Mouse (Mus musculus): ENCODE results near the gene Rassf1. TPM values are rescaled to one million over a fixed set of nuclear protein-coding genes. Genes with fewer than 3 reads are reported as not detected.
"Not testable (repeated sequence)": the region's sequence is repeated elsewhere in the genome, so short reads cannot be mapped to it uniquely, and the experiment has no call there.

Gene Rassf1
- polyA plus RNA-seq, 1 experiment from 2014 or later, result 54.1 TPM

DNA sequence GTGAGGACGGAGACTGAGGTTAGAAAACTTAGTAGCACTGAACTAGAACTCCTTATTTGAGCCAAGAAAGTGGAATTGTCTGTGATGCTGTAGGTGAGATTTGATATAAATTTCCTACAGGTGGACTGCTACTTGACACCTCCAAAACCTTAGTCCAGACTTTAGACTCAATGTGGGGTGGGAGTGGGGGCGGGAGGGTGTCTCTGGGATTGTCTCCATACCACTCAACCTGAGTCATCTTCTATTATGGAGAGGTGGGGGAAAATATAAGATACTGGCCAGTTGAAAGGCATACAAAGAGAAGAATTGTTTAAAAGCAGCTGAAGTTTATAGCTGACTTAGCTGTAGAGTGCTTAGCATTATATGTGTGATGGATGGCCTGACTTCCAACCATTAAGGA lies 4.3 kb downstream of the Rassf1 start:
- peaks cover 43% of the 10 kb centered on the region for H3K4me1 ChIP-seq (ENCODE audit: control insufficient read depth, insufficient read depth, low read length)
- H3K4me3 ChIP-seq (ENCODE audit: low read depth, low read length), result peak overlapping the region; percentile 74
- peak overlapping the region; percentile 97 for H3K27ac ChIP-seq (ENCODE audit: low read length)
- peaks cover 38% of the 10 kb centered on the region for H3K36me3 ChIP-seq (ENCODE audit: control insufficient read depth, insufficient read depth, low read length)
- WGBS, result 25% methylated on average over 2 of the region's 2 CpGs
- H3K9me3 ChIP-seq (ENCODE audit: control insufficient read depth, low read depth, low read length), result no peaks in the 10 kb centered on the region
- no peaks in the 10 kb centered on the region for H3K27me3 ChIP-seq (ENCODE audit: control insufficient read depth, insufficient read depth, low read length)
- peak overlapping the region; percentile 85 for H3K9ac ChIP-seq (replicated peaks; ENCODE audit: low read depth, low read length)
- peak overlapping the region; percentile 95 for H3K4me2 ChIP-seq (replicated peaks; ENCODE audit: low read depth, low read length)
- no peak for ATAC-seq (ENCODE audit: insufficient number of reproducible peaks, insufficient read depth, low FRiP score, low read depth)

DNA sequence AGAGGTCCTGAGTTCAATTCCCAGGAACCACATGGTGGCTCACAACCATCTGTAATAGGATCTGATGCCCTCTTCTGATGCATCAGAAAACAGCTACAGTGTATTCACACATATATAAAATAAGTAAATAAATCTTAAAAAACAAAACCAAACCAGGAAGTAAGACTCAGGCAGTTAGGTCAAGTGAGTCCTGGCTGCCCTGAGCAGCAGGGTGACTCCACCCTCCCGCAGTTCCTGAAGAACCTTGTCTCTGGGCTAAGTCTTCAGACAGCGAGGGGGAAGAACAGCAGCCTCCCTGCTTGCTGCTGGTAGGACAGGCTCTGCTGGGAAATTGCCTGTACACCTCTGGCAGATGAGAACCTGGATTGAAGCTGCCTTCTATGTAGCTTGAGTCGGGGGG lies 5.0 kb downstream of the Rassf1 start:
- peaks cover 44% of the 10 kb centered on the region for H3K36me3 ChIP-seq (ENCODE audit: control insufficient read depth, insufficient read depth, low read length)
- ATAC-seq (ENCODE audit: insufficient number of reproducible peaks, insufficient read depth, low FRiP score, low read depth), result no peak

DNA sequence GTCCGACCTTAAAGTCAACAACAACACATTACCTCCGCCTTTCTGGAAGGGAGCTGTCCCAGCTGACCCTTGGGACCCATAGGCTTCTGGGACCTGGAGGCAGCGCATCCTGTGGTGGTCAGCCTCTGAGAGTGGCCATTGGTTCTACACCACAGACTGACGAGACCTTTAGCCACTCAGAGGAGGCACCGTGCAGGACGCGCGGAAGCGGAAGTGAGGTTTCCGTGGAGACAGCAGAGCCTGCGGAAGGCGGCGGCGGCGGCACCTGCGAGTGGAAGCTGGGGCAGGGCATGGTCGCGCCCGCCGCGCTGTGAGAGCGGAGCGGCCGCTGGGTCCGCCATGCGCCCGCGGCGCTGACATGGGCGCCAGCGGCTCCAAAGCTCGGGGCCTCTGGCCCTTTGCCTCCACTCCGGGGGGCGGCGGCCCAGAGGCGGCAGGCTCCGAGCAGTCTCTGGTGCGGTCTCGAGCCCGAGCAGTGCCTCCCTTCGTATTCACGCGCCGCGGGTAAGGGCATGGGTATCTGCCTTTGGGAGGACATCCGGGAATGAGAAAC lies 11.8 kb downstream of the Rassf1 start, which contains the start of gene Tusc2:
Gene Tusc2, plus strand, starts transcription at position 227 of the 553 bp plus-strand sequence.
- H3K4me2 ChIP-seq (replicated peaks; ENCODE audit: low read depth, low read length), result peak within 1 kb of the TSS; percentile 83

More for the DNA sequence above, 5.0 kb downstream of the Rassf1 start:
- Histone ChIP-seq H3K27ac (ENCODE audit: low read length) (0 out of 2 replicates have a peak overlapping the region, but pooled peaks have one; percentile 15), H3K4me3 (ENCODE audit: low read depth, low read length) (peak overlapping the region; percentile 74; the same call in 1 of the 2 replicates), H3K4me2 (replicated peaks; ENCODE audit: low read depth, low read length) (peak overlapping the region; percentile 95), H3K27me3 (ENCODE audit: control insufficient read depth, insufficient read depth, low read length) (no peaks in the 10 kb centered on the region), H3K9me3 (ENCODE audit: control insufficient read depth, low read depth, low read length) (no peaks in the 10 kb centered on the region), H3K4me1 (ENCODE audit: control insufficient read depth, insufficient read depth, low read length) (peaks cover 37% of the 10 kb centered on the region), H3K9ac (replicated peaks; ENCODE audit: low read depth, low read length) (no peak overlapping the region)
- 70% methylated on average over 3 of the region's 3 CpGs for WGBS

DNA sequence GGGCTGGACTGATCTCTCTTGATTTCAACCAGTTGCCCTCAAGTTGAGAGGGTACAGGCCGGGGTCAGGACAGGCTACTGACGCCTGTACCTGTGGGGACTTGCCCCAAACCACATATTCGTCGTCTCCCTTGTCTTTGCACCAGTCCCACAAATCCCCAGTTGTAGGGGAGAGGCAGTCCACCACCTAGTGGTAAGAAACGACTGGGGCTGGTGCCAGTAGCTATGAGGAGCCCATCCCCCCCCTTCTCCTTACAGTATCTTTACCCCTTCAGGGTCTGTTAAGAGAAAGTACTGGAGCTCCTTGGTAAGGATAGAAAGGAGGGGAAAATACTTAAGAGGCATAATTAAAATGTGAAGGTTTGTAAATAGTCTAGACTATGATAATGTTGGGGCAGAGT lies 14.2 kb downstream of the Rassf1 start:
- WGBS, result 52% methylated on average over 5 of the region's 5 CpGs
- H3K4me3 ChIP-seq (ENCODE audit: low read depth, low read length); H3K9ac ChIP-seq (replicated peaks; ENCODE audit: low read depth, low read length); H3K27me3 ChIP-seq (ENCODE audit: control insufficient read depth, insufficient read depth, low read length); ATAC-seq (ENCODE audit: insufficient number of reproducible peaks, insufficient read depth, low FRiP score, low read depth); H3K4me2 ChIP-seq (replicated peaks; ENCODE audit: low read depth, low read length); H3K9me3 ChIP-seq (ENCODE audit: control insufficient read depth, low read depth, low read length): not testable (repeated sequence)
- 0 out of 2 replicates have a peak overlapping the region, but pooled peaks have one; percentile 33 for H3K27ac ChIP-seq (ENCODE audit: low read length)
- peaks cover 21% of the 10 kb centered on the region for H3K4me1 ChIP-seq (ENCODE audit: control insufficient read depth, insufficient read depth, low read length)
- peaks cover 20% of the 10 kb centered on the region for H3K36me3 ChIP-seq (ENCODE audit: control insufficient read depth, insufficient read depth, low read length)

More for the DNA sequence above, 11.8 kb downstream of the Rassf1 start, which contains the start of gene Tusc2:
- peaks cover 40% of the 10 kb centered on the region for H3K36me3 ChIP-seq (ENCODE audit: control insufficient read depth, insufficient read depth, low read length)
- ATAC-seq (ENCODE audit: insufficient number of reproducible peaks, insufficient read depth, low FRiP score, low read depth), result peak; percentile 95
- under 1% methylated on average over 44 of the region's 46 CpGs for WGBS
- no peaks in the 10 kb centered on the region for H3K9me3 ChIP-seq (ENCODE audit: control insufficient read depth, low read depth, low read length)
- no peaks in the 10 kb centered on the region for H3K27me3 ChIP-seq (ENCODE audit: control insufficient read depth, insufficient read depth, low read length)
- peak within 1 kb of the TSS; percentile 63; the same call in 1 of the 2 replicates for H3K27ac ChIP-seq (ENCODE audit: low read length)
- H3K9ac ChIP-seq (replicated peaks; ENCODE audit: low read depth, low read length), result peak within 1 kb of the TSS; percentile 68
- H3K4me3 ChIP-seq (ENCODE audit: low read depth, low read length), result peak within 1 kb of the TSS; percentile 83
- H3K4me1 ChIP-seq (ENCODE audit: control insufficient read depth, insufficient read depth, low read length), result peaks cover 12% of the 10 kb centered on the region

DNA sequence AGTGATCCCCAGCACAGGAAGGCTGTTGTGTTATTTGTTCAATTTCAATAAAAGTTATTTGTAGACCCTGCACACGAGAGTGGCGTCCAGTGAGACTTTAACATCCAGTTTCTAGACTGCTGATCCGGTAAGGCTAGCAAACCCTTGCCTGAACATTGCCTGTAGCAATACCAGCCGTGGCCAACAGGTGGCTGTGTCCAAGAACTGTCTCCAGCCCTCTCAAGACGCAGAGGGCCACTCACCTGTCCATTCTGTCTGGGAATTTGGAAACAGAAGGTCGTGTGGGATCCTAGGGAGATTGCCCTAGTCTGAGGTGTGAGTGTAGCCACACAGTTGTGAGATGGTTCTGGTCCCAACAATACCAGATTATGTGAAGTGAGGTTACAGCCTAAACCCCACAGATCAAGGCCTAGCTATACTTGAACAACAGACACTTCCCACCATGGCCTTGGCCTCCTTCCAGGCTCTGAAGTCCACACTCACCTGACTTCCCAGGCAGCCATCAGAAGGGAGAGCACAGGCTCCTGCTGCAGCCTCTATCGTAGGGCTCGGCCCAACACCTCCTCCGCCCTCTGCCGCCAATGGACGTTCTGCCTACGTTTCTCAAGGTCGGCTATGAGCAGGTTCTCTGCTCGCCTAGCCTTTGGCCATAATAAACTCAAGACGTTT lies 14.8 kb downstream of the Rassf1 start:
- Histone ChIP-seq H3K4me3 (ENCODE audit: low read depth, low read length) (no peak overlapping the region), H3K36me3 (ENCODE audit: control insufficient read depth, insufficient read depth, low read length) (peaks cover 15% of the 10 kb centered on the region), H3K9ac (replicated peaks; ENCODE audit: low read depth, low read length) (no peak overlapping the region), H3K27ac (ENCODE audit: low read length) (peak overlapping the region; percentile 49; the same call in 1 of the 2 replicates), H3K4me2 (replicated peaks; ENCODE audit: low read depth, low read length) (peak overlapping the region; percentile 6; the same call in 1 of the 2 replicates), H3K27me3 (ENCODE audit: control insufficient read depth, insufficient read depth, low read length) (no peaks in the 10 kb centered on the region), H3K4me1 (ENCODE audit: control insufficient read depth, insufficient read depth, low read length) (peaks cover 26% of the 10 kb centered on the region), H3K9me3 (ENCODE audit: control insufficient read depth, low read depth, low read length) (no peaks in the 10 kb centered on the region)
- ATAC-seq (ENCODE audit: insufficient number of reproducible peaks, insufficient read depth, low FRiP score, low read depth), result no peak
- 53% methylated on average over 15 of the region's 15 CpGs for WGBS

DNA sequence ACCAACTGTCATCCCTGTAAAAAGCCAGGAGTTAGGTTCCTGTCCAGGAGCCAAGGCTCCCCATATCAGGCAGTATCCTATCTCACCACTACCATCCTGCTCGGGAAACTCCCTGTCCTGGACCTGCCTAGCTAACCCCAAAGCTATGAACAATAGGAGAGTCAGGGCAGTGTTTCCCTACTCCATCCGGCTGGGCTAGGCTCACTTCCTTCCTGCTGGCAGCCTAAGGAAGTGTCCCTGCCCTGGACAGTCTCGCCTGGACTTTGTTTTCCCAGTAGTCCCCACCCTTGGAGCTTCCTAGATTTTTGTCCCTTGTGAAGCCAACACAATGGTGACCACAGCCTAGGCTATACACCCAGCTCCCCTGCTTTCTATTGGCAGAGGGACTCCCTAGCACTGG lies 15.5 kb downstream of the Rassf1 start:
- ATAC-seq (ENCODE audit: insufficient number of reproducible peaks, insufficient read depth, low FRiP score, low read depth), result no peak
- no peak overlapping the region for H3K4me3 ChIP-seq (ENCODE audit: low read depth, low read length)
- H3K27me3 ChIP-seq (ENCODE audit: control insufficient read depth, insufficient read depth, low read length), result no peaks in the 10 kb centered on the region
- H3K4me2 ChIP-seq (replicated peaks; ENCODE audit: low read depth, low read length), result no peak overlapping the region
- H3K36me3 ChIP-seq (ENCODE audit: control insufficient read depth, insufficient read depth, low read length), result peaks cover 12% of the 10 kb centered on the region
- peak overlapping the region; percentile 93; the same call in 1 of the 2 replicates for H3K27ac ChIP-seq (ENCODE audit: low read length)
- H3K9me3 ChIP-seq (ENCODE audit: control insufficient read depth, low read depth, low read length), result no peaks in the 10 kb centered on the region
- peaks cover 26% of the 10 kb centered on the region for H3K4me1 ChIP-seq (ENCODE audit: control insufficient read depth, insufficient read depth, low read length)
- 62% methylated on average over 3 of the region's 3 CpGs for WGBS
- H3K9ac ChIP-seq (replicated peaks; ENCODE audit: low read depth, low read length), result no peak overlapping the region

DNA sequence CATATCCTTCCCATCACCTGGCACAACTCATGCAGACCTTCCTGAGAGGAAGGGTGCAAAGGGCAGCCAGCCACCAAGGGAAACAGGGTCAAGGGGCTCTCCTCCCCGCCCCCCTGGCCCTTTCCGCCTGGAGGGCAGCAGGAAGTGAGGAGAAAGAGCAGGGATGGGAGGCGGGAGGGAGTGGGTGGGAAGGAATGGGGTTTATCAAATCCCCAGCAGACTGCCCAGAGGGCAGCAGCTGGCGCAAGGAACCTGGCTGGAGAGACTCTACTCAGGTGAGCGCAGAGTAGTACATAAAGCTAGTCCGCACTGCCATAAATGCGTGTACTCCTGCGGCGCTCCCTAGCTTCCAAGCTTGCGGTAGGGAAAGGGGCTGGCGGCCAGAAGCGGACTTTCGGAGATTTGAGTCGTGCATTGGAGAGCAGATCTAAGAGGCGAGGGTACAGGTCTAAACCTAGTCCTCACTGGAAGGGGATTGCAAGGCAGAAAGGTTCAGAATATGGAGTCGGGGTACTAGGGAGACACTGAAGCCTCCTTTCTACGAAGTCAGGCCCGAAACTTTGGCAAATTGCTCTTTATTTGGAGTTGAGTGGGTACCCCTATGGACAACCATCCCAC lies 16.5 kb downstream of the Rassf1 start, which contains the start of gene Hyal2:
Gene Hyal2, plus strand, starts transcription at position 244 of the 618 bp plus-strand sequence.
- peak within 1 kb of the TSS; percentile 71 for H3K4me3 ChIP-seq (ENCODE audit: low read depth, low read length)
- no peaks in the 10 kb centered on the region for H3K27me3 ChIP-seq (ENCODE audit: control insufficient read depth, insufficient read depth, low read length)
- ATAC-seq (ENCODE audit: insufficient number of reproducible peaks, insufficient read depth, low FRiP score, low read depth), result no peak
- no peaks in the 10 kb centered on the region for H3K9me3 ChIP-seq (ENCODE audit: control insufficient read depth, low read depth, low read length)
- H3K27ac ChIP-seq (ENCODE audit: low read length), result peak within 1 kb of the TSS; percentile 93
- 7% methylated on average over 18 of the region's 18 CpGs for WGBS
- H3K4me2 ChIP-seq (replicated peaks; ENCODE audit: low read depth, low read length), result peak within 1 kb of the TSS; percentile 83
- peaks cover 26% of the 10 kb centered on the region for H3K4me1 ChIP-seq (ENCODE audit: control insufficient read depth, insufficient read depth, low read length)
- H3K36me3 ChIP-seq (ENCODE audit: control insufficient read depth, insufficient read depth, low read length), result peaks cover 19% of the 10 kb centered on the region
- H3K9ac ChIP-seq (replicated peaks; ENCODE audit: low read depth, low read length), result peak within 1 kb of the TSS; percentile 73

Measured in stomach, embryonic 14.5 days (tissue).